Mouse (Mus musculus) liver, postnatal 0 days (tissue): Measurements from ENCODE around the gene Fjx1. TPM values are rescaled to one million over a fixed set of nuclear protein-coding genes. Genes with fewer than 3 reads are reported as not detected.

Experiments used
- ATAC-seq: fragments of 200-750 bp; cut with Nextera tagmentation; 2 replicates; pipeline ENCODE4 v1.8.0; 2017; ENCODE audit warnings: mild to moderate bottlenecking, moderate library complexity
- DNase-seq: peaks from one replicate; pipeline ENCODE4 v3.0.0-alpha.2; 2016
- H3K27ac ChIP-seq: fragments of 300-500 bp; sonication (generic); 2 replicates; pipeline ENCODE4 v1.5.1; 2014; ENCODE audit warnings: antibody characterized with exemption, moderate library complexity, mild to moderate bottlenecking, low read depth
- H3K27me3 ChIP-seq: fragments of 300-500 bp; sonication (generic); 2 replicates; pipeline ENCODE4 v1.6.1; 2014; ENCODE audit warnings: low read length, control low read depth, mixed read lengths; ENCODE audit not compliant: insufficient read depth
- H3K36me3 ChIP-seq: fragments of 300-500 bp; sonication (generic); replicated peaks from 2 replicates; pipeline ENCODE4 v1.6.1; 2014; ENCODE audit warnings: mild to moderate bottlenecking, control low read depth, low read length, moderate library complexity, mixed read lengths; ENCODE audit not compliant: insufficient read depth
- H3K4me1 ChIP-seq: fragments of 300-500 bp; sonication (generic); 2 replicates; pipeline ENCODE4 v1.6.1; 2014; ENCODE audit warnings: antibody characterized with exemption, mild to moderate bottlenecking, control low read depth; ENCODE audit not compliant: insufficient read depth
- H3K4me2 ChIP-seq: fragments of 300-500 bp; sonication (generic); 2 replicates; pipeline ENCODE4 v1.6.1; 2014; ENCODE audit warnings: low read depth, mild to moderate bottlenecking, low read length, moderate library complexity, mixed read lengths
- H3K4me3 ChIP-seq: fragments of 300-500 bp; sonication (generic); 2 replicates; pipeline ENCODE4 v1.5.1; 2014; ENCODE audit warnings: low read depth, low read length
- H3K9ac ChIP-seq: fragments of 300-500 bp; sonication (generic); replicated peaks from 2 replicates; pipeline ENCODE4 v1.6.1; 2014; ENCODE audit warnings: mild to moderate bottlenecking, moderate library complexity
- H3K9me3 ChIP-seq: fragments of 300-500 bp; sonication (generic); 2 replicates; pipeline ENCODE4 v1.6.1; 2016; ENCODE audit warnings: mild to moderate bottlenecking, control low read depth, low read length, mixed read lengths
- CTCF ChIP-seq: sonication (generic); IDR thresholded peaks from 2 replicates; pipeline ENCODE4 v1.5.1; 2016; ENCODE audit warnings: antibody characterized with exemption, low read depth
- EP300 ChIP-seq: IDR thresholded peaks from 2 replicates; pipeline ENCODE4 v1.6.1; 2016; ENCODE audit warnings: antibody characterized with exemption, low read depth, mild to moderate bottlenecking
- WGBS: fragments of 180-500 bp; shearing (Covaris S2); extraction: QIAGEN DNeasy Blood & Tissue Kit; methylation state at CpG from one replicate; pipeline ENCODE4 v1.1.7; 2014; ENCODE audit not compliant: insufficient replicate concordance; 5-methylcytosine and 5-hydroxymethylcytosine counted together
- polyA plus RNA-seq: library from polyadenylated mRNA; unstranded; fragments of >200 nt; fragmentation: Nextera tagmentation; extraction: Ambion mirVana; gene quantifications from 2 replicates; pipeline ENCODE4 v1.2.1, GENCODE M21; 2015

Gene Fjx1
- polyA plus RNA-seq, 1 experiment from 2014 or later, result 0.43 TPM

DNA sequence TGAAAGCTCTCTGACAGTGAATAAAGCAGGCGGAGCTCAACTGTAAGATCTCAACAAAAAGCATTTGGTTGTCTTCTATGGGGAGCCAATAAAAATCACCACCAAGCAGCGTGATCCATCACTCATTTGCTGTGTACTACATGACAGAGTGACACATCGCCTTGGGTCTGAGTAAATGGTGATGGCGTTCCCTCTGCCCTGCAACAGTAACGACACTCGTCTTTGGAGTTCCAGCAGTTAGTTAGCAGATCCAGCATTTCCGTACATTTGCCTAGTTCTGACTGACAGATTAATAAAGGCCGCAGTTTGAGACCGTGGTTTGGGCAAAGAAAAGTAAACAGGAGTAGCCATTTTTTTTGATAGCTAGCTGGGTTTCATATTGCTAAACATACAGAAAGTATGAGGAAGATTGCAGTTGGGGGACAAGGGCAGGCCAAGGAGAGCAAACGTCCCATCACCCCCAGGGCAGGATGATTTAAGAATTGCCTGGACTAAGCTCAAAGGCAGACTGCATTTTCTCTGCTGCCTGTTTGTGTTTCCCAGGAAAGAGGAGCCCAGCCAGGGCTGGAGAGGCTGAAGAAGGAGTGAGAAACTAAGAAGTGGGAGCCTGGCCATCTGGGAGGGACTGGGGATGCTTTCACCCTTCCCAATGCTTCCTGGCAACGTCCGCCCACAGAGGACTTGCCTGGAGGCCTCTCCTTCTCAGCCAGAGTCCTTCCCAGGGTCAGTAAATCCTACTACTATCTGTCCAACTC lies 11.5 kb upstream of the Fjx1 start:
- no peaks in the 10 kb centered on the region for H3K9me3 ChIP-seq
- no peaks in the 10 kb centered on the region for H3K4me1 ChIP-seq
- TF ChIP-seq CTCF (no peak), EP300 (no peak)
- H3K27ac ChIP-seq, result no peak overlapping the region
- no peak overlapping the region for H3K4me3 ChIP-seq
- H3K27me3 ChIP-seq, result no peaks in the 10 kb centered on the region
- H3K9ac ChIP-seq, result no peak overlapping the region
- 62% methylated on average over 12 of the region's 12 CpGs for WGBS
- no peak for DNase-seq
- no peak overlapping the region for H3K4me2 ChIP-seq
- ATAC-seq, result no peak
- no peaks in the 10 kb centered on the region for H3K36me3 ChIP-seq

DNA sequence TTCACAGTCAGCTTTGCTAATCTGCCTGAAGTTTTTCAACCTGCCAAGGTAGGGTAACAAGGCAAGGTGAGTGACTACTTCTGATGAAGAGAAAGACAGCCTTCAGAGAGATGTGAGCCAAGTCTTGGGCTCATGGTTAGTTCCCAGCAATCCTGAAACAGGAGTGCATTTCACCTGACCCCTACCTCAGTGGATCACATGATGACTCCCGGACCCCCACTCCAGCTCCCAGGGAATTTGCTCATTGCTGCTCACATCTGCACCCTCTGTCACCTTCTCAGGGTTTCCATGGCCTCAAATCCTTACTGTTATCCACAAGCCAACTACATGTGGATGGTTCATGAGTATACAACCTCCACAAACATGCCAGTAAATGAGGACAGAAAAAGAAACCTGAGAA lies 9.2 kb upstream of the Fjx1 start:
- DNase-seq (no peak), ATAC-seq (no peak)
- no peaks in the 10 kb centered on the region for H3K27me3 ChIP-seq
- no peak overlapping the region for H3K4me3 ChIP-seq
- no peak overlapping the region for H3K27ac ChIP-seq
- WGBS, result 72% methylated on average over 1 of the region's 1 CpGs
- no peaks in the 10 kb centered on the region for H3K9me3 ChIP-seq
- H3K4me2 ChIP-seq, result no peak overlapping the region
- no peak for TF ChIP-seq CTCF
- no peak for TF ChIP-seq EP300
- no peak overlapping the region for H3K9ac ChIP-seq
- H3K36me3 ChIP-seq, result no peaks in the 10 kb centered on the region
- H3K4me1 ChIP-seq, result no peaks in the 10 kb centered on the region

DNA sequence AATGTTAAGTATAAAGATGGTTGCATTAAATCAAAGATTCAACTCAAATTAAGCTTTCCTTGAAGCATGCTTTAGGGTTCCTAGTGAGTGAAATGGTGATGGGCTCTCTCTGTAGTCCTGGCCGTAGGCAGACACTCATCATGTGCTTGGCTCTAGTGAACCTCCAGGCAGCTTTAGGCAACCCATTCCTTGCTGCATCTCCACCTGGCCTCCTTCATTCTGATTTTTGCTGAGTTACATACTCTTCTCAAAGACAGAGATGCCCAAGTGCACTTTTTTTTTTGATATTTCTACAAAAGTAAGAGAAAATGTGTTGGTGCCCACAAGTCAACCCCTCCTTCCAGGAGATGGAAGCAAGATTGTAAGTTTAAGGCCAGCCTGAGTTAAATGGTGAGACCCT lies 2.8 kb upstream of the Fjx1 start:
- WGBS, result 73% methylated on average over 1 of the region's 1 CpGs
- Histone ChIP-seq H3K4me3 (no peak overlapping the region), H3K27ac (no peak overlapping the region), H3K9me3 (no peaks in the 10 kb centered on the region), H3K9ac (no peak overlapping the region), H3K27me3 (peaks cover 22% of the 10 kb centered on the region), H3K4me2 (no peak overlapping the region), H3K36me3 (no peaks in the 10 kb centered on the region), H3K4me1 (peaks cover 9% of the 10 kb centered on the region)
- ATAC-seq, result no peak
- DNase-seq, result no peak
- TF ChIP-seq CTCF (no peak), EP300 (no peak)

DNA sequence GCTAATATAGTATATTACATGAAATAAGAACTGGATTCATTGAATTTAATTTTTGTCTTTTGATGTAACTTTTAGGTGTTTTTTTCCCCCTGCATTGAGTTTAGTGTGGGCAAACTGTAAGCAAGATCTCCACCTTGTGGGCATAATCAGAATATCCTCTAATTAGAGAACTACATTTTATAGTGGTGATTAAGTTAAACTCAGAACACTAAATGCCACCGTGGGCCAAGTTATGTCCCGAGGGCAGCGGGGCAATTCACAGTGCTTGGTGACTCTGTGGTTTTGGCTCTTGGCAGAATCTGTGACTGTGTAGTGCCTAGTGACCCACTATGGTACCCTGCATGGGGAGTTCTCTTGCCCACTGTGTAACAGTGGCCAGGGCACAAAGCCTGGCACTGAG lies 1.1 kb upstream of the Fjx1 start:
- H3K27ac ChIP-seq, result no peak overlapping the region
- peaks cover 16% of the 10 kb centered on the region for H3K4me1 ChIP-seq
- TF ChIP-seq EP300 (no peak), CTCF (peak; percentile 70)
- H3K27me3 ChIP-seq, result peaks cover 33% of the 10 kb centered on the region
- H3K36me3 ChIP-seq, result no peaks in the 10 kb centered on the region
- H3K4me3 ChIP-seq, result no peak overlapping the region
- WGBS, result 29% methylated on average over 3 of the region's 3 CpGs
- no peak overlapping the region for H3K9ac ChIP-seq
- no peaks in the 10 kb centered on the region for H3K9me3 ChIP-seq
- H3K4me2 ChIP-seq, result no peak overlapping the region
- DNase-seq, result no peak
- no peak for ATAC-seq

DNA sequence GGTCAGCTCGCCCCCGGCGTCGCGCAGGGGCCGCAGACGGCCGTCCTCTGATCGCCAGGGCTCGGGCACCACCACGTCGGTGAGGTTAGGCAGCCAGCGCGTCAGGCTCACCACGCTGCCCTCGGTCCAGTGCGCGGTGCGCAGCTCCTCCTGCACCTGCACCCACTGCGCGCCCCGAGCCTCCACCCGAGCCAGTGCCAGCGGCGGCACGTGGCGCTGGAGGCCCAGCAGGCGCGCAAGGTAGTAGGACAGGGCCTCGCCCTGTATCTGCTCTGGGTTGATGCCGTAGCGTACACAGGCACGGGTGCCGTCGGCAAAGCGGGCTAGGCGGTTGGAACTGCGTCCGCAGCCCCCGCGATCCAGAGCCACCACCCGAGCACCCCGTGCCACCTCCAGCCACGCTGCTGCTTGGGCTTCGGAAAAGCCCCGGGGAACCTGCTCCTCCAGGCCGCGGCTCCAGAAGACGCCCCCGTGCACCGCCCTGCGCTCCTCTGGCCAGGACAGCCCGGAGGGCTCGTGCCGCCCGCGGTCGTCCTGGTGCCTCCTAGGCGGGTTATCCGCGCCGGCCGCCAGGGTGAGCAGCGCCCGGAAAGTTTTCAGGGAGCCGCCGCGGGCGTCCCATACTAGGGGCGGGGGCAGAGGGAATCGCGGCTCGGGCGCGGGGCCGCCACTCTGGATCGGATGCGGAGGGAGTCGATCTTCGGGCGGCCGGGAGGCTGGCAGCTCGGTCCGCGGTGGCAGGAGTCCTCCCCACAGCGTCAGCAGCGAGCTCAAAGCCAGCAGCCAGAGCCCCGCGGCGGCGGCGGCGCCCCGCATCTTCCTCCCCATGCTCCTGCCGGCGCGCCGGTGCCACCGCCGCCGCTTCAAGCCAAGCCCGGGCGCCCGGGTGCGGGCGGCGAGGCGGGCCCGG lies 1.3 kb downstream of the Fjx1 start:
- H3K9me3 ChIP-seq, result no peaks in the 10 kb centered on the region
- no peaks in the 10 kb centered on the region for H3K36me3 ChIP-seq
- TF ChIP-seq CTCF, result no peak
- no peak for TF ChIP-seq EP300
- H3K4me2 ChIP-seq, result peak overlapping the region; percentile 89
- H3K27ac ChIP-seq, result no peak overlapping the region
- WGBS, result under 1% methylated on average over 84 of the region's 109 CpGs
- DNase-seq, result peak; percentile 37
- peaks cover 16% of the 10 kb centered on the region for H3K4me1 ChIP-seq
- peak overlapping the region; percentile 55; the same call in 1 of the 2 replicates for H3K9ac ChIP-seq
- peaks cover 33% of the 10 kb centered on the region for H3K27me3 ChIP-seq
- peak overlapping the region; percentile 57 for H3K4me3 ChIP-seq
- ATAC-seq, result peak; percentile 62

DNA sequence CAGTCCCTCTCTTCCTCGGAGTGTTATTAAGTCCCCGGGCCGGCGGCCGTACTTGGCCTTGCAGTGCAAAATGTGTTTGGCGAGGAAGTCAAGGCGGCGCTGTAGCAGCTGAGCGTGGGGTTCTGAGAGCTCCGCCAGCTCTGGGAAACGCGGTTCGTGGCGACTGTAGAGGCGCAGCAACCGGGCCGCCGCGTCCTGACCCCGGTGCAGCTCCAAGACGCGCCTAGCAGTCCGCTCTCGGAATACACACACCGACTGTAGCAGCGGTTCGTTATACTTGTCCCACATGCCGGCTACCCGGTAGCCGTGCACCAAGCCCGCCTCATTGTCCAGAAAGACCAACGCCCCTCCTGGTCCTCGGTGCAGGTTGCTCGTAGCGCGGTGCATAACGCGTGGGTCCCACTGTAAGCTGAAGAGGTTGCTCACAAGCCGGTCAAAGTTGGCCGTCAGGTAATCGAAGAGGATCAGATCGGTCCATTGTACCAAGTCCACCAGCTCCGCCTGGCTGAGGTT lies 2.0 kb downstream of the Fjx1 start:
- TF ChIP-seq EP300 (no peak), CTCF (0 out of 2 replicates have a peak, but pooled peaks have one; percentile 6)
- WGBS, result under 1% methylated on average over 43 of the region's 43 CpGs
- Histone ChIP-seq H3K4me2 (peak overlapping the region; percentile 89), H3K4me1 (peaks cover 16% of the 10 kb centered on the region), H3K36me3 (no peaks in the 10 kb centered on the region), H3K9me3 (no peaks in the 10 kb centered on the region), H3K27ac (no peak overlapping the region), H3K9ac (no peak overlapping the region), H3K4me3 (peak overlapping the region; percentile 57), H3K27me3 (peaks cover 33% of the 10 kb centered on the region)
- DNase-seq (peak; percentile 29), ATAC-seq (peak; percentile 12; the same call in 1 of the 2 replicates)
